Mouse (Mus musculus) CD8-positive naive resting alpha-beta T cell, adult 2 months (primary cell): ENCODE results near the gene Slc2a3.
"Not testable (repeated sequence)": the region's sequence is repeated elsewhere in the genome, so short reads cannot be mapped to it uniquely, and the experiment has no call there.

ENCODE experiments used
- DNase-seq, 2 experiments: peaks; one replicate each; pipeline ENCODE4 v3.0.0; 2022; ENCODE audit warnings: low read depth in 2 of 2, low spot score in 2 of 2

The Slc2a3 gene

GRCm38 (mm10) chr6:122810022-122810614 lies 8.7 kb upstream of the Slc2a3 start:
- peak in 1 of 2 experiments; percentile 80 for DNase-seq

- peak; percentile 73 to 86 for DNase-seq
These were observed 3.0 kb upstream of the Slc2a3 start for GRCm38 (mm10) chr6:122804418-122804817.

- peak; percentile 48 to 58 for DNase-seq
These were observed 518 bp upstream of the Slc2a3 start for GRCm38 (mm10) chr6:122801801-122802514.

GRCm38 (mm10) chr6:122800640-122801300 lies 670 bp downstream of the Slc2a3 start:
- DNase-seq, result no peak

- DNase-seq, result no peak
These were observed 6.0 kb downstream of the Slc2a3 start for GRCm38 (mm10) chr6:122795254-122795935.

- peak; percentile 45 to 68 for DNase-seq
These were observed 15.2 kb downstream of the Slc2a3 start for GRCm38 (mm10) chr6:122786275-122786674.

- no peak for DNase-seq
These were observed 16.6 kb downstream of the Slc2a3 start for GRCm38 (mm10) chr6:122784866-122785265.

GRCm38 (mm10) chr6:122782164-122782563 lies 19.3 kb downstream of the Slc2a3 start:
- no peak for DNase-seq

- DNase-seq, result no peak
These were observed 20.3 kb downstream of the Slc2a3 start for GRCm38 (mm10) chr6:122781167-122781566.

GRCm38 (mm10) chr6:122779916-122780315 lies 21.5 kb downstream of the Slc2a3 start:
- no peak for DNase-seq

GRCm38 (mm10) chr6:122776040-122776439 lies 25.4 kb downstream of the Slc2a3 start:
- DNase-seq, result no peak

GRCm38 (mm10) chr6:122774345-122774744 lies 27.1 kb downstream of the Slc2a3 start:
- DNase-seq, result no peak

GRCm38 (mm10) chr6:122772701-122773100 lies 28.7 kb downstream of the Slc2a3 start:
- no peak for DNase-seq

GRCm38 (mm10) chr6:122770760-122771315 lies 30.6 kb downstream of the Slc2a3 start:
- no peak for DNase-seq

- DNase-seq, result no peak
These were observed 31.4 kb downstream of the Slc2a3 start for GRCm38 (mm10) chr6:122769771-122770759.

- DNase-seq, result no peak
These were observed 33.2 kb downstream of the Slc2a3 start for GRCm38 (mm10) chr6:122768256-122768655.

GRCm38 (mm10) chr6:122767012-122767411 lies 34.4 kb downstream of the Slc2a3 start:
- not testable (repeated sequence) for DNase-seq

- no peak for DNase-seq
These were observed 35.1 kb downstream of the Slc2a3 start for GRCm38 (mm10) chr6:122766145-122766968.

GRCm38 (mm10) chr6:122765298-122765956 lies 36.0 kb downstream of the Slc2a3 start:
- no peak for DNase-seq
